Mouse (Mus musculus): Measurements from ENCODE around the gene Hs2st1. TPM values are rescaled to one million over a fixed set of nuclear protein-coding genes. Genes with fewer than 3 reads are reported as not detected.
A peak's percentile ranks its signal among the peaks of the same experiment; 100 is the strongest.

The Hs2st1 gene
- polyA plus RNA-seq, 1 experiment from 2014 or later, result 2.2 TPM

- no peak overlapping the region for H3K9ac ChIP-seq
- H3K9me3 ChIP-seq (replicated peaks), result no peaks in the 10 kb centered on the region
- no peak for ATAC-seq (ENCODE audit: low read depth)
- H3K4me3 ChIP-seq (replicated peaks), result no peak overlapping the region
- 80% methylated on average over 5 of the region's 5 CpGs for whole genome bisulfite sequencing (ENCODE audit: insufficient replicate concordance)
- H3K4me2 ChIP-seq, result no peak overlapping the region
- H3K36me3 ChIP-seq, result no peaks in the 10 kb centered on the region
- no peak for DNase-seq
- H3K27me3 ChIP-seq, result no peaks in the 10 kb centered on the region
- H3K4me1 ChIP-seq (replicated peaks), result peaks cover 22% of the 10 kb centered on the region
- H3K27ac ChIP-seq, result no peak overlapping the region
Measured at GRCm38 (mm10) chr3:144550659-144551058, 19.3 kb downstream of the Hs2st1 start.

GRCm38 (mm10) chr3:144550036-144550435 lies 19.9 kb downstream of the Hs2st1 start:
- DNase-seq (no peak), ATAC-seq (ENCODE audit: low read depth) (no peak)
- no peaks in the 10 kb centered on the region for H3K9me3 ChIP-seq (replicated peaks)

GRCm38 (mm10) chr3:144548186-144548845 lies 21.7 kb downstream of the Hs2st1 start:
- no peaks in the 10 kb centered on the region for H3K27me3 ChIP-seq
- no peak overlapping the region for H3K9ac ChIP-seq
- no peak overlapping the region for H3K4me2 ChIP-seq
- H3K9me3 ChIP-seq (replicated peaks), result no peaks in the 10 kb centered on the region
- ATAC-seq (ENCODE audit: low read depth), result no peak
- WGBS (ENCODE audit: insufficient replicate concordance), result 81% methylated on average over 7 of the region's 7 CpGs
- H3K4me1 ChIP-seq (replicated peaks), result peaks cover 13% of the 10 kb centered on the region
- no peak overlapping the region for H3K27ac ChIP-seq
- H3K36me3 ChIP-seq, result no peaks in the 10 kb centered on the region
- H3K4me3 ChIP-seq (replicated peaks), result no peak overlapping the region
- no peak for DNase-seq

More at GRCm38 (mm10) chr3:144550036-144550435, 19.9 kb downstream of the Hs2st1 start:
- WGBS (ENCODE audit: insufficient replicate concordance), result 87% methylated on average over 5 of the region's 5 CpGs
- Histone ChIP-seq H3K4me3 (replicated peaks) (no peak overlapping the region), H3K4me2 (no peak overlapping the region), H3K27ac (no peak overlapping the region), H3K27me3 (no peaks in the 10 kb centered on the region), H3K4me1 (replicated peaks) (peaks cover 22% of the 10 kb centered on the region), H3K9ac (no peak overlapping the region), H3K36me3 (no peaks in the 10 kb centered on the region)

GRCm38 (mm10) chr3:144546490-144546889 lies 23.5 kb downstream of the Hs2st1 start:
- ATAC-seq (ENCODE audit: low read depth) (no peak), DNase-seq (no peak)
- H3K4me1 ChIP-seq (replicated peaks), result peaks cover 9% of the 10 kb centered on the region; the same call in 1 of the 2 replicates
- no peaks in the 10 kb centered on the region for H3K36me3 ChIP-seq
- H3K4me2 ChIP-seq, result no peak overlapping the region
- 23% methylated on average over 4 of the region's 4 CpGs for WGBS (ENCODE audit: insufficient replicate concordance)
- no peak overlapping the region for H3K4me3 ChIP-seq (replicated peaks)
- H3K27ac ChIP-seq, result no peak overlapping the region
- H3K9ac ChIP-seq, result no peak overlapping the region
- no peaks in the 10 kb centered on the region for H3K9me3 ChIP-seq (replicated peaks)
- no peaks in the 10 kb centered on the region for H3K27me3 ChIP-seq

GRCm38 (mm10) chr3:144545832-144546231 lies 24.1 kb downstream of the Hs2st1 start:
- Histone ChIP-seq H3K36me3 (no peaks in the 10 kb centered on the region), H3K27ac (no peak overlapping the region), H3K9me3 (replicated peaks) (no peaks in the 10 kb centered on the region), H3K4me3 (replicated peaks) (no peak overlapping the region), H3K27me3 (no peaks in the 10 kb centered on the region), H3K4me2 (no peak overlapping the region), H3K4me1 (replicated peaks) (0 out of 2 replicates have a peak, but pooled peaks cover 4% of the 10 kb centered on the region), H3K9ac (no peak overlapping the region)
- no peak for DNase-seq
- WGBS (ENCODE audit: insufficient replicate concordance), result 69% methylated on average over 4 of the region's 4 CpGs
- no peak for ATAC-seq (ENCODE audit: low read depth)

- H3K4me3 ChIP-seq (replicated peaks), result no peak overlapping the region
- H3K27me3 ChIP-seq, result no peaks in the 10 kb centered on the region
- H3K4me1 ChIP-seq (replicated peaks), result 0 out of 2 replicates have a peak, but pooled peaks cover 4% of the 10 kb centered on the region
- H3K36me3 ChIP-seq, result no peaks in the 10 kb centered on the region
- H3K27ac ChIP-seq, result no peak overlapping the region
- no peak overlapping the region for H3K4me2 ChIP-seq
- no peak for DNase-seq
- no peak for ATAC-seq (ENCODE audit: low read depth)
- WGBS (ENCODE audit: insufficient replicate concordance), result 90% methylated on average over 7 of the region's 7 CpGs
- no peak overlapping the region for H3K9ac ChIP-seq
- H3K9me3 ChIP-seq (replicated peaks), result no peaks in the 10 kb centered on the region
Measured at GRCm38 (mm10) chr3:144545152-144545551, 24.8 kb downstream of the Hs2st1 start.

- no peaks in the 10 kb centered on the region for H3K36me3 ChIP-seq
- H3K4me2 ChIP-seq, result no peak overlapping the region
- no peak overlapping the region for H3K27ac ChIP-seq
- no peaks in the 10 kb centered on the region for H3K27me3 ChIP-seq
- no peak for DNase-seq
- no peak overlapping the region for H3K4me3 ChIP-seq (replicated peaks)
- no peak overlapping the region for H3K9ac ChIP-seq
- 80% methylated on average over 6 of the region's 6 CpGs for WGBS (ENCODE audit: insufficient replicate concordance)
- no peaks in the 10 kb centered on the region for H3K9me3 ChIP-seq (replicated peaks)
- ATAC-seq (ENCODE audit: low read depth), result no peak
- peaks cover 10% of the 10 kb centered on the region for H3K4me1 ChIP-seq (replicated peaks)
Measured at GRCm38 (mm10) chr3:144541906-144542438, 28.0 kb downstream of the Hs2st1 start.

GRCm38 (mm10) chr3:144540805-144541204 lies 29.2 kb downstream of the Hs2st1 start:
- Histone ChIP-seq H3K36me3 (no peaks in the 10 kb centered on the region), H3K9ac (no peak overlapping the region), H3K4me3 (replicated peaks) (no peak overlapping the region), H3K27ac (no peak overlapping the region), H3K4me1 (replicated peaks) (peaks cover 10% of the 10 kb centered on the region), H3K4me2 (no peak overlapping the region), H3K27me3 (no peaks in the 10 kb centered on the region), H3K9me3 (replicated peaks) (no peaks in the 10 kb centered on the region)
- WGBS (ENCODE audit: insufficient replicate concordance), result 71% methylated on average over 3 of the region's 3 CpGs
- ATAC-seq (ENCODE audit: low read depth), result no peak
- DNase-seq, result no peak

- Histone ChIP-seq H3K9ac (no peak overlapping the region), H3K9me3 (replicated peaks) (no peaks in the 10 kb centered on the region), H3K4me2 (no peak overlapping the region), H3K27me3 (no peaks in the 10 kb centered on the region), H3K36me3 (no peaks in the 10 kb centered on the region), H3K27ac (no peak overlapping the region), H3K4me3 (replicated peaks) (no peak overlapping the region), H3K4me1 (replicated peaks) (peaks cover 14% of the 10 kb centered on the region)
- no peak for DNase-seq
- WGBS (ENCODE audit: insufficient replicate concordance), result 70% methylated on average over 3 of the region's 3 CpGs
- no peak for ATAC-seq (ENCODE audit: low read depth)
Measured at GRCm38 (mm10) chr3:144539051-144539450, 30.9 kb downstream of the Hs2st1 start.

GRCm38 (mm10) chr3:144537078-144537855 lies 32.7 kb downstream of the Hs2st1 start:
- no peak overlapping the region for H3K4me3 ChIP-seq (replicated peaks)
- no peaks in the 10 kb centered on the region for H3K27me3 ChIP-seq
- H3K36me3 ChIP-seq, result no peaks in the 10 kb centered on the region
- H3K9me3 ChIP-seq (replicated peaks), result no peaks in the 10 kb centered on the region
- no peak overlapping the region for H3K4me2 ChIP-seq
- ATAC-seq (ENCODE audit: low read depth) (peak; percentile 75), DNase-seq (no peak)
- 75% methylated on average over 7 of the region's 7 CpGs for WGBS (ENCODE audit: insufficient replicate concordance)
- H3K9ac ChIP-seq, result no peak overlapping the region
- peaks cover 23% of the 10 kb centered on the region for H3K4me1 ChIP-seq (replicated peaks)
- no peak overlapping the region for H3K27ac ChIP-seq

GRCm38 (mm10) chr3:144535056-144535455 lies 34.9 kb downstream of the Hs2st1 start:
- H3K9me3 ChIP-seq (replicated peaks), result no peaks in the 10 kb centered on the region
- no peak overlapping the region for H3K4me2 ChIP-seq
- no peak overlapping the region for H3K9ac ChIP-seq
- no peak for ATAC-seq (ENCODE audit: low read depth)
- peaks cover 23% of the 10 kb centered on the region for H3K4me1 ChIP-seq (replicated peaks)
- H3K27me3 ChIP-seq, result no peaks in the 10 kb centered on the region
- H3K27ac ChIP-seq, result no peak overlapping the region
- WGBS (ENCODE audit: insufficient replicate concordance), result 74% methylated on average over 4 of the region's 4 CpGs
- no peak overlapping the region for H3K4me3 ChIP-seq (replicated peaks)
- no peaks in the 10 kb centered on the region for H3K36me3 ChIP-seq
- DNase-seq, result no peak

Measured in liver, embryonic 13.5 days (tissue).